Mouse (Mus musculus): ENCODE results near the gene Wfs1. TPM values are rescaled to one million over a fixed set of nuclear protein-coding genes. Genes with fewer than 3 reads are reported as not detected.

Wfs1 gene
- polyA plus RNA-seq, 1 experiment from 2014 or later = 46.7 TPM

GRCm38 (mm10) chr5:36935486-36936473 lies 53.2 kb downstream of the Wfs1 start:
- CTCF ChIA-PET = interaction anchor here (1.0 to 3.9 kb wide), 3 partner anchors 10 to 23 kb away, joined by 3 to 14 read pairs (median 6); no protein-coding TSS in a partner anchor
- DNase-seq (ENCODE audit: low read depth, low spot score) = no peak
- no peak for ATAC-seq
- no peak for TF ChIP-seq CTCF (IDR thresholded peaks at IDR 0.05)
- POLR2A ChIA-PET = no interaction called here
- in situ Hi-C loops (cut with MboI; ENCODE audit: low pct_unique_long_range_greater_than_20kb) = no loop called here
- H3K27me3 ChIP-seq = peaks cover 38% of the 10 kb centered on the region

DNA sequence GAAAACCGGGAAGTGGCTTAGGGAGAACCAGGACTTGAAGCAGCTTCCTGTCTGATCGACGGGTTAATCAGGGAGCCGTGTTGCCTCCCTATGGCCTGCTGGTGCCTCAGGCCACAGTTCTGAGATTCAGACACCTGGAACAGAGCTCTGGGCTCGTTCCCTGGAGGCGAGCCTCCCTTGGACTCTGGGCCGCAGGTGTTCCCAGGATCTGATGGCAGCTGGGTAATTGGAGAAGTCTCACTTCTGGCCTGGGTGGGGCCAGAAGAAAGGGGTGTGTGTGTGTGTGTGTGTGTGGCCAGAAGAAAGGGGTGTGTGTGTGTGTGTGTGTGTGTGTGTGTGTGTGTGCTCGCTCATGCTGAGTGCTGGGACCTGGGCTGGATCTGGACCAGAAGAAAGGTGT lies 55.6 kb downstream of the Wfs1 start:
- ATAC-seq (no peak), DNase-seq (ENCODE audit: low read depth, low spot score) (no peak)
- ChIA-PET POLR2A (no interaction called here), CTCF (interaction anchor here (3.9 kb wide), 1 partner anchor 13 kb away, joined by 14 read pairs; no protein-coding TSS in a partner anchor)
- in situ Hi-C loops (cut with MboI; ENCODE audit: low pct_unique_long_range_greater_than_20kb) = no loop called here
- peaks cover 30% of the 10 kb centered on the region for H3K27me3 ChIP-seq
- TF ChIP-seq CTCF (IDR thresholded peaks at IDR 0.05) = no peak

DNA sequence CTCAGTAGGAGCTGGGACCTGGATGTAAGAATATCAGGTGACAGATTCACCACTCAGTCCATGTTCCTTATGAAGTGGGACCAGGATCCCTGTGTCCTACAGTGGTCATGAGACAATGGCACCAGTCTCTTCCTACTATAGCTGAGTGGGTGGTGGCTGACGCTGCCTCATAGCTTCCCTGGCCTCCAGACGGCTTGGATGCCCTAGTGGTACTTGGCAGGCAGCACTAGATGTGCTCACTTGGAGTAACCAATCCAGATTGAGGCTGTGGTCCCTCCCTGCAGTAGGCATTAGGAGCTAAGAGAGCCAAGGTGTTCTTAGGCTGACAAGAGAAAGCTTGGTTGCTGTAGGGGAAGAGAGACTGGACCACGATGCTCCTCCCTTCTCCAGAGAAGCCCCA lies 59.6 kb downstream of the Wfs1 start:
- CTCF ChIA-PET = interaction anchor here (1.0 to 2.0 kb wide), 4 partner anchors 12 to 20 kb away, joined by 3 to 7 read pairs (median 4); no protein-coding TSS in a partner anchor
- ATAC-seq (no peak), DNase-seq (ENCODE audit: low read depth, low spot score) (no peak)
- POLR2A ChIA-PET = no interaction called here
- no peak for TF ChIP-seq CTCF (IDR thresholded peaks at IDR 0.05)
- peaks cover 6% of the 10 kb centered on the region for H3K27me3 ChIP-seq
- in situ Hi-C loops (cut with MboI; ENCODE audit: low pct_unique_long_range_greater_than_20kb) = no loop called here

- in situ Hi-C loops (cut with MboI; ENCODE audit: low pct_unique_long_range_greater_than_20kb) = no loop called here
- no peak for DNase-seq (ENCODE audit: low read depth, low spot score)
- ATAC-seq = no peak
- no peak for TF ChIP-seq CTCF (IDR thresholded peaks at IDR 0.05)
- ChIA-PET CTCF (interaction anchor here (0.7 to 2.0 kb wide), 6 partner anchors 9 to 361 kb away, joined by 3 to 7 read pairs (median 4); no protein-coding TSS in a partner anchor), POLR2A (no interaction called here)
- no peaks in the 10 kb centered on the region for H3K27me3 ChIP-seq
These were observed 60.3 kb downstream of the Wfs1 start for GRCm38 (mm10) chr5:36928701-36929100.

GRCm38 (mm10) chr5:36923826-36924700 lies 64.9 kb downstream of the Wfs1 start:
- TF ChIP-seq CTCF (IDR thresholded peaks at IDR 0.05) = no peak
- CTCF ChIA-PET = interaction anchor here (1.9 kb wide), 1 partner anchor 22 kb away, joined by 6 read pairs; no protein-coding TSS in a partner anchor
- peaks cover 21% of the 10 kb centered on the region for H3K27me3 ChIP-seq
- DNase-seq (ENCODE audit: low read depth, low spot score) (no peak), ATAC-seq (no peak)
- in situ Hi-C loops (cut with MboI; ENCODE audit: low pct_unique_long_range_greater_than_20kb) = no loop called here
- POLR2A ChIA-PET = no interaction called here

DNA sequence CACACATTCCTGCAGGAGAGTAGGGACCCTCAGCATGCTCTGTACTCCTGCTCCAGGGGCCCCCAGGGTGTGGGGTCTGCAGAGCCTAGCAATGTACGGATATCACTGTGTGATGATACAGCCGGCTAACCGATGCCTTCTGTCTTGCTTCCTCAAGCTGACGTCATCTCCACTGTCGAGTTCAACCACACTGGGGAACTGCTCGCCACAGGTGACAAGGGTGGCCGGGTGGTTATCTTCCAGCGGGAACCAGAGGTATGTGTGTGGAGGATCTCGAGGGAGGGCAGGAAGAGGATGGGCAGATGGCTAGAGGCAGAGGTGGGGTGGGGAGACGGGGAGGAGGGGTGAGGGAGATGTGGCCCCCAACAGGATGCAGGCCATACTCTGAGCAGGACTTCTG lies 66.2 kb downstream of the Wfs1 start:
- DNase-seq (ENCODE audit: low read depth, low spot score) (no peak), ATAC-seq (no peak)
- TF ChIP-seq CTCF (IDR thresholded peaks at IDR 0.05) = no peak
- in situ Hi-C loops (cut with MboI; ENCODE audit: low pct_unique_long_range_greater_than_20kb) = no loop called here
- H3K27me3 ChIP-seq = peaks cover 24% of the 10 kb centered on the region
- ChIA-PET POLR2A (no interaction called here), CTCF (interaction anchor here (1.9 kb wide), 1 partner anchor 24 kb away, joined by 6 read pairs; no protein-coding TSS in a partner anchor)

DNA sequence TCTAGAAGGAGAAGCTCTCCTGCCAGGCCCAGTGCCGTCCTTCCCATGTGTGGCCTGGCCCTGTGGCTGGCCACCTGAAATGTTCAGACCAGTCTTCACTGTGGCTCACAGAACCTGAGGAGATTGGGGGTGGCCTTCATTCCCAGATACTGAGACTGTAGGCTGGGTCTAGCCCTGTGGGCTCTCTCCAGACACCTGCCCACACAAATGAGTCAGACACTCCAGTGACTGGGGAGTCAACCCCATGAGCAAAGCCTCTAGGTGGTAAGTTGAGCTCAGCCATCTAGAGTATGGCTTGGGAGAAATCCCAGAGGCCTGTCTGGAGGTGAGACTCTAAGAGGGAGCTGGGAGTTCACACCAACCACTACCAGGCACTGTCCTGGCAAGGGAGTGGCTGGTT lies 67.1 kb downstream of the Wfs1 start:
- peaks cover 24% of the 10 kb centered on the region for H3K27me3 ChIP-seq
- no peak for ATAC-seq
- ChIA-PET POLR2A (no interaction called here), CTCF (no interaction called here)
- no peak for TF ChIP-seq CTCF (IDR thresholded peaks at IDR 0.05)
- DNase-seq (ENCODE audit: low read depth, low spot score) = no peak
- in situ Hi-C loops (cut with MboI; ENCODE audit: low pct_unique_long_range_greater_than_20kb) = no loop called here

GRCm38 (mm10) chr5:36920072-36920471 lies 68.9 kb downstream of the Wfs1 start:
- peaks cover 24% of the 10 kb centered on the region for H3K27me3 ChIP-seq
- ChIA-PET CTCF (interaction anchor here (1.4 kb wide), 1 partner anchor 8 kb away, joined by 3 read pairs; no protein-coding TSS in a partner anchor), POLR2A (no interaction called here)
- no peak for TF ChIP-seq CTCF (IDR thresholded peaks at IDR 0.05)
- DNase-seq (ENCODE audit: low read depth, low spot score) (no peak), ATAC-seq (no peak)
- in situ Hi-C loops (cut with MboI; ENCODE audit: low pct_unique_long_range_greater_than_20kb) = no loop called here

DNA sequence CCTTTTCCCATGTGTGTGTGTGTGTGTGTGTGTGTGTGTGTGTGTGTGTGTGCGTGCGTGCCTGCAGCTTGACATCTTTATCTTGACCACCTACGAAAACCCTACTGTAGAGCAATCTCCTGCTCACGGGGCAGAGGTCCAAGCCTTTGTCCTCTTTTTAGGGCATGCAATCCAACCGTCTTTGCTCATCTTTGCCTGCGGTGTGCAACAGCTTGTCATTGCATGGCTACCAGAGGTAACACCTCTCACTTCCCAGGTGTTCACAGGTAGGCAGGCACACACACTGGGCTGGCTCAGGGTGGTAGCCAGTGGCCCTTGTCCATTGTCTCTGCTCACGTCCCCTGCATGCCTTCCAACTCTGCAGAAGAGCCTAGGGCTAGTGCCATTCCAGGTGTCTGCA lies 71.0 kb downstream of the Wfs1 start:
- no peak for ATAC-seq
- CTCF ChIA-PET = no interaction called here
- POLR2A ChIA-PET = no interaction called here

DNA sequence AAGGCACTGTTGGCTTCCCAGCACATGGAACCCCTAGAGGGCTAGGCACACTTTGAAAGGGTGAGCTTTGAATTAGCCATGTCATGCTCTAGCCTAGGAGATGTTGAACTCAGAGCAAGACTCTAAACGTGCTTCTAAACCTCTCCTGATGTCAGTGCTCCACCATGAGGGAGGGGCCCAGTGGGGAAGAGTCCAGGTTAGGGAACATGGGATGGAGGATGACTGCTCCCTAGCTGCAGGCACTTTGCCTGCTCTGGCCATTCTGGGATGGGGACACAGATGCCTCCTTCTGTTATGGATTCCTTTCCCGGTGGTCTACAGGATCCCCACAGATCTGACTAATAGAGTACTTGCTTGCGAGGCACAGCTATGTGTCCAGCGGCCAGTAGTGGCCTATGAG lies 71.8 kb downstream of the Wfs1 start:
- peaks cover 27% of the 10 kb centered on the region for H3K27me3 ChIP-seq
- TF ChIP-seq CTCF (IDR thresholded peaks at IDR 0.05) = no peak
- ATAC-seq (no peak), DNase-seq (ENCODE audit: low read depth, low spot score) (no peak)
- CTCF ChIA-PET = interaction anchor here (0.7 kb wide), 1 partner anchor 22 kb away, joined by 3 read pairs; no protein-coding TSS in a partner anchor
- in situ Hi-C loops (cut with MboI; ENCODE audit: low pct_unique_long_range_greater_than_20kb) = no loop called here
- POLR2A ChIA-PET = no interaction called here

More for the DNA sequence above, 71.0 kb downstream of the Wfs1 start:
- DNase-seq (ENCODE audit: low read depth, low spot score) = no peak
- in situ Hi-C loops (cut with MboI; ENCODE audit: low pct_unique_long_range_greater_than_20kb) = no loop called here
- no peak for TF ChIP-seq CTCF (IDR thresholded peaks at IDR 0.05)
- peaks cover 27% of the 10 kb centered on the region for H3K27me3 ChIP-seq
